Mouse (Mus musculus): Measurements from ENCODE around the gene Tubb2b.
A peak's percentile ranks its signal among the peaks of the same experiment; 100 is the strongest.

The Tubb2b gene

DNA sequence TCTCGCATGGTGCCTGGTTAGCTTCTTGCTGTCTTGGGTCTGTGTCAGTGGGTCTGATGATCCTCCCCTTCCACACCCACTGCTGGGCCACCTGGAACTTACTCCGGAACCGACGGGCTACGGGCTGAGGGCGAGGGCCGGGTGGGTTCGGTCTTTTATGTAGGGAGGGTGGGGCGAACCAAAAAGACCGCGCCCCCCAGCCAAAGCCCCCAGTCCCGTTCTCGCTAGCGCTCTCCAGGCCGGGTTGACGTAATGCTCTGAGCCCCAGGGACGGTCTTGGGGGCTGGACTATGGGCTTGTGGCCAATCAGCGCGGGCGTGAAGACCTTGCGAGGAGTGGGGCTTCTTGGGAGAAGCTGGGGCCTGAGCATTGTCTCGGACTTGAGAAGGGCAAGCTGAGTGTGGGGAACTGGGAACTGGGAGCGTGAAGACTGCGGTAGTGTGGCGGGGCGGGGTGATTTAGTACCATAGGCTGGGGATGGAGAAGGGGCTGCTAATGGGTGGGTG is at the start of gene Tubb2b:
TSS of gene Tubb2b (minus strand) at position 241 of the 506 bp plus-strand sequence.
- DNase-seq (ENCODE audit: low read depth, low spot score): no peak

DNA sequence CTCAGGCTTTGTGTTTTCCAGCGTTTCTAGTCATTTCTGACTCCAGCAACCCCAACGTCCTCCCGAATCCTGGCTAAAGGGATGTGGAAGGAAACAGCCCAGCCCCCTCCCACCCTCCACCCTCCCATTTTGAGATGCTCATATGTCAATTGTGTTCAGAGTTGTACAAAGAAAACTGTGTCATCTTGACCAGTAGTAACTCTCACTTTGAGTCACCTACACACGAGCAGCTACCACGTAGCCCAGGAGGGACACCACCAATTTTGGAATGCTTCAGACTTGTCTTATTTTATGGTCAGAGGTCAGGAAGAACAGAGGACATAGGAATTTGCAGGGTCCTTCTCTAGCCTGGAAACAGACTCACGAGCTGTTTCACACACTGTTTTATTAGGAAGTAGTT is 43.8 kb upstream of the Tubb2b start:
- no peak for DNase-seq (ENCODE audit: low read depth, low spot score)

DNA sequence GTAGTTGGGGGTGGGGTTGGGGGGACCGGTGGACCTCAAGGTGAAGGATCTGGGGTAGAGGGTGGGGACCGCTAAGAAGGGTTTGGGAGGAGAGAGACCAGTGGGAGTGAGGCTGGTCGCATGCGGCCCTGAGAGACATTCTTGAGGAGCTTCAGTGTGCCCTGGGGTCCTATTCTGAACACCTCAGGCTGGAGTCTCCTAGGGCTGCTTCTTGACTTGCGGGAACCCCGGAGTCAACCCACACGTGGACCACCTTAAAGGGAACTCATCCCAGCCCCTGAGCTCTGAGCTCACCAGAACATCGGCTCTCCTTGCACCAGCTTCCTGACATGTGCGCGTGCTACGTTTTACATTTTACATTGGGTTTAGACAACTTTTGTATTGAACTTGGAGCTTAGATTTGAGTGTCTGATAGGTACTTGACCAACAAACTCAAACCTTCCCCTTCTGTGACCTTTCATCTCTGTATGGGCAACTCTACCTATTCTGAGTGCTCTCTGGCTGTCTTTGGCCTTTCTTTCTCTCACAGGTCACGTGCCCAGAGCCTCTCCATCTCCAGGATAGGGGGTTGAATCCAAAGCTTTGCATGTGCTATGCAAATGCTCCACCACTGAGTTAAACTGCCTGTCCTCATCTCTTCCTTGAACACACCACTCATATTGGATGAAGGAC is 33.2 kb upstream of the Tubb2b start:
- DNase-seq (ENCODE audit: low read depth, low spot score): no peak

DNA sequence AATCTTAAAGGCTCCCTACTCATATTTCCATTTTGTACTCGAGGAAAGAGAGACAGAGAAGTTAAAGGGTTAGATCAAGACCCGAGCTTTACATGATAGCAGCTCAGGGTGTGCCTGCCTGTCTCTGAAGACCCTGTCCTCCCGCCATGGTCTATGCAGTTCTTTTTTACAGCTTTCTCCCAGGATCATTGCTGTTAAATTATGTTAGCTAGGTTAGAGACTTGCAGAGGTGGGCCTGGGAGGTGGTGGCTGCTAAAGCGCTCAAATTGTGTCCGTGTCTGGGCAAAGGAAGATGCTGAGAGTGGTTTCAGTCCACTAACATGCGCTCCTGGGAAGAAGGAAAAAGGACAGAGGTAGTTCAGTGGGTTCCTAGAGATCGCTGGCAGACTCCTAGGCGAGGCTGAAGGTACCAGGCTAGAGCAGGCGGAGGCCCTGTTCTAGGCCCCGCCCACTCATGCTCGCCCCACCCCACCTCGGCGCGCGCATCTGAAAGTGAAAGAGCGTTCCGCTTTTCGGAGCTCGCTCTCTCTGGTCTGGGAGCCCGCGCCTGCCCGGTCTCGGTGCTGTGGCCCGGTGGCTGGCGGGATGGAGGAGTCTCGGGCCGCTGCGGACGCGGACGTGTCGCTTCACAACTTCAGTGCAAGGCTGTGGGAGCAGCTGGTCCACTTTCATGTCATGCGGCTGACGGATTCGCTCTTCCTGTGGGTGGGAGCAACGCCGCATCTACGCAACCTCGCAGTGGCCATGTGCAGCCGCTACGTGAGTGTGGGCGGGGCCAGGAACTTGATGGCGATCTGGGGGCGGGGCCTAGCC is 32.4 kb upstream of the Tubb2b start, which contains the start of gene Psmg4:
TSS of gene Psmg4 (plus strand) at position 474 of the 813 bp plus-strand sequence.
- peak; percentile 88 for DNase-seq (ENCODE audit: low read depth, low spot score)

DNA sequence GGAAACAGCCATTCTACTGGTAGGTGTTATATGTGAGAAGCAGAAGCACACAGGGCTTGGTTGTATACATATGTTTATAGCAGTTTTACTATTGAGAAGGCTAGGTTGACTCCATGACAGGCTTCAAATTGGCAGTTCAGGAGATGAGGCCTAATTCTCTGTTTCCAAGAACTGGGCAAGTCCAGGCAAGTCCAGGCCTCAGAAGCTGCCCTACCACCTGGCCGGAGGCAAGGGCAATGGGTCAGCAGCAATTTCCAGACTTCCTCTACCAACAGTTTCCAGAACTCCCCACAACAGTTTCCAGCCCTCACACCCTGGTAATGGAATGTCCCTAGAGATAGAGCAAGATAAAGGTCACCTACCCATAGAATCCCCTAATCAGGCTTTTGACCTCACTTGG is 29.7 kb upstream of the Tubb2b start:
- no peak for DNase-seq (ENCODE audit: low read depth, low spot score)

DNA sequence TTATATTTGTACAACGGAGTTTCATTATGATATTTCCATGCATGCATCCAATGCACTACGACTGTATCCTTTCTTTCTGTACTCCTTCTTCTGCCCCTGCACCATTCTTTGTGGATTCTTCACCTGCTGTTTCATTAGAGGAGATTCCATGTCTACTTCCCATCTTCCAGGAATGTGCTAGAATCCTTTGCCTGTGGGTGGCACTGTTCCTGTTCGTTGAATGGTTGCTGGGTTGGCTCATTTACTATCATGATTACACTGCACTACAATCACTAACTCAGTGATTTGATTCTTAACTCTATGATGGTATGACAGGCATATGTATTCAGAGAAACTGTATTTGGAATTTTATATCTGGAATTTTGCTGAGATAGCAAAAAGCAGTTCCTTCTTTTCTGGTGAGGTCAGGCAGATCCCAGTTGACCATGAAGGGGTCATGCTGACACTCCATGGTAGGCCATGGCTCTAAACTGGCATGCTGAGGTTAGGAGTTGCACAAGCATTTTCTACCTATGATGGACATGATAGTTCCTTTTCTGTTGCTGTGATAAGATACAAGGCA is 27.4 kb upstream of the Tubb2b start:
- DNase-seq (ENCODE audit: low read depth, low spot score): no peak

DNA sequence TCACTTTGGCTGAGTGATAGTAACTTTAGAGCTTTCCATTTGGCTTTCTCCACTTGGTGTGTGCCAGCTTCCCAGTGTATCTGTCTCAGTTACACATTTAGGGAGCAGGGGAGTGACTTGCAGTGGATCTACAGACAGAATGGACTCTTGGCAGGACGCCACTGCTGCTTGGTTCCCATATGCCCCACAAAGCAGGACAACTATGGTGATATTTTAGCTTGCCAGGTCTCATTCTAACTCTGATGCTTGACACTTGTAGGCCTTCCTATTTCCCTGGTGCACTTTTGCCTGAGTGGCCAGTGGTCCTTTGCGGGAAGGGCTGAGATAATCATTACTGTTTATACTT is 26.5 kb upstream of the Tubb2b start:
- DNase-seq (ENCODE audit: low read depth, low spot score): no peak

DNA sequence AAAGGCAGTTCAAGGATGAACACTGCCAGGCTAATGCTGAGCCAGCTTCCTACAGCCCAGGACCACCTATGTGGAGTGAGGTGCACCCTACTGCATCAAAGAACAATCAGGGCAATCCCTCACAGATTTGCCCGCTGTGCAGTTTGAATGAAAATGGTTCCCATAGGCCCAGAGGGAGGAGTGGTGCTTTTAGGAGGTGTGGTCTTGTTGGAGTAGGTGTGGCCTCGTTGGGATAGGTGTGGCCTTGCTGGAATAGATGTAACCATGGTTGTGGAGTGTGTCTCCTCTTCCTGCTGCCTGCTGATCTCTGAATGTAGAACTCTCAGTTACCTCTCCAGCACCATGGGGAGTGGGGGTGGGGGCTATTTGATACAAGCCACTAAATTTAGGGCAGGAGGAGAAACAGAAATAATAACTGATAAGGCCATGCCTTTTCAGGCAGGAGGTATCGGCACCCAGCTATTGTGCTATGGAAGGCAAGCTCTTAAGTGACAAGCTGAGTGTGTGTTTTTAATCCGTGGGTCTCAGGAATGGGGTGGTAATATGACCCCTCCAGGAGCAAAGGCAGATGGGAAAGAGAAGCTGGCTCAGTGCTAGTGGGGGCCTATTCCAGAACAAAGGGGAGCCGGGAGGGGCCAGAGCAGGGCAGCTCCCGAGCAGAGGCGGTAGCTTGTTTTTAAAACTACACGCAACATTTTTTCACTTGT is 26.0 kb upstream of the Tubb2b start:
- peak; percentile 29 for DNase-seq (ENCODE audit: low read depth, low spot score)

DNA sequence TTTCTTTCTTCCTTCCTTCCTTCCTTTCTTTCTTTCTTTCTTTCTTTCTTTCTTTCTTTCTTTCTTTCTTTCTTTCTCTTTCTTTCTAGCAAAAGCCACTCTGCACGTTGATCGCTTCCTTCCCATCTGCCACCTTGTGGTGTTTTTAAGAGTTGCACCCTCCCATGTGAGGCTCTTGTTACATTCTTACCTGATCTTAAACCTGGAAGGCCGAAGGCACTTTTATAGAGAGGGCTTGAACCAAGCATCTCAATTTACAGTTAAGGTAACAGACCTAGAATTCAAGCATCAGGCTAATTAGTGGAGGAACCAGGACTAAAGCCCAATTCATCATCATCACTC is 24.6 kb upstream of the Tubb2b start:
- peak; percentile 31 for DNase-seq (ENCODE audit: low read depth, low spot score)

DNA sequence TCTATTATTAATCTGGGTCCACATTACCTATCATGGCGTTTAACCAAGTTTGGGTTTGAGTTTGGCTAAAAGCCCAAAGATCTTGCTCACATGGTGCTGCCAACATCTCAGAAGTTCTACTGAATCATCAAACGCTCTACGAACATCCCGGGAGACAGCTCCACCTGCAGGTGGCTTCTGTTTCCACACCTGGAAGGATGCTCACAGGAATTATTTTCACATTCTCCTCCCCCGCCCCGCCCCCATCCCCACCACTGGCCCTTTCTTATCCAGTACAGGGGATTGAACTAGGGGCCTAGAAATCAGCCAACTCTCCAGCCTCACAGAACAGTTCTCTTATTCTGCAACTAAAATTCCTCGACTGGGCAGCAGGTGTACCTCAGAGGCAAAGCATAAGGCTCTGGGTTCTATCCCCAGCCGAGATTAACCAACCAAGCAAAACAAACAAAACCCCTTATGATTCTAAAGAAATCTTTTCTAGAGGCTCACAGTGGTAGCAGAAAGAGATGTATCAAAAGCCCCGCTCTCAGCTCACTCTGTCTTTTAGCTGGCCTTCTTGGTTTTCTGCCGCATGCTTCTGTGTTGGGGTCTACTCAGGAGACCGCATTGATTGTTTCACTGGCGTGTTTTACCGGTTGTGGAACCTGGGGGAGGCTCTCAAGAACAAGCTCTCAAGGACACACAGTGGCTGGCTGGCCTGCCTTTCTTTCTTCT is 24.1 kb upstream of the Tubb2b start:
- DNase-seq (ENCODE audit: low read depth, low spot score): peak; percentile 22

DNA sequence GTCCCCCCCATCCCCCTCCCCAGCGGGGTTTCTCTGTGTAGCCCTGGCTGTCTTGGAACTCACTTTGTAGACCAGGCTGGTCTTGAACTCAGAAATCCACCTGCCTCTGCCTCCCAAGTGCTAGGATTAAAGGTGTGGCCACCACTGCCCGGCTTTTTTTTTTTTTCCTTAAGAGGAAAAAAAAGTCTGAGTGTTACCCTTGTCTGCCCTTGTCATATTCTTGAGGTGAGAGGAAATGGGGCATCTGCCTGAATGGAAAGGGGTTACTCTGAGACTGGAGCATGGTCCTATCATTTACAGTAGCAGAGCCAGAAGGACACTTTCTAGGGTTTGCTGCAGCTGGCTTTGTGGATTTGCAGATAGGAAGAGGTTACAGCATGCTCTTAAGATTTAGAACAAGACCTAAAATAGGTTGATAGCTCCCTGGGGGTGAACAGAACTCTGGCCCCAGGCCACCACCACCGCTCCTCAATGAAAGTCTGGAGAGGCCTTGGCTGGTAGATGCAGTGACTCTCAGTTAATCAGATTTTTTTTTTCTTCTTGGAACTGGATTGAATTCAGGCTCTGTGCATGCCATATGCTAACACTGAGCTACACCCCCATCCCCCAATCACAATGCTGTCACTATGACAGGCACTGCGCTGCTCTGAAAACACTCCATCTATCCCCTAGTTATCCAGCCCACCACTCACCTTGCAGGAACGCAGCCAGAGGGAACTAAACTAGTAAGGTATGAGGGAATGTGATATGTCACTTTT is 23.2 kb upstream of the Tubb2b start:
- DNase-seq (ENCODE audit: low read depth, low spot score): no peak

DNA sequence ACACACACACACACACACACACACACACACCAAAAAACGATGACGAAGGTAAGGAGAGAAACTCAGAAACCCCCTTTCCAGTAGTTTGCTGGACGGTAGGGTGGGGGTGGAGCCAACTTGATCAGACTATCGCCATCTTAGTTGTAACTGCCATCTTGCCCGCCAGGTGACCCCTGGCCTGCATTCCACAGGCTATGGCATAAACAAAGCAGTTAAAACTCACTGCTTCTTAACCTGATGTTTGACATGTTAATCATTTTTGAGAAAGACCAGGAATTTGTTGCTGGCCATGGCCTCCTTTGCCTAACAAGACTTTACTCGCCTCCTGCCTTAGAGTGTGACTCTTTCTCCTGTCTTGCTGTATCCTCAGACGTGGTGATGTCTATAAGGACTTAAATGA is 22.4 kb upstream of the Tubb2b start:
- DNase-seq (ENCODE audit: low read depth, low spot score): no peak

DNA sequence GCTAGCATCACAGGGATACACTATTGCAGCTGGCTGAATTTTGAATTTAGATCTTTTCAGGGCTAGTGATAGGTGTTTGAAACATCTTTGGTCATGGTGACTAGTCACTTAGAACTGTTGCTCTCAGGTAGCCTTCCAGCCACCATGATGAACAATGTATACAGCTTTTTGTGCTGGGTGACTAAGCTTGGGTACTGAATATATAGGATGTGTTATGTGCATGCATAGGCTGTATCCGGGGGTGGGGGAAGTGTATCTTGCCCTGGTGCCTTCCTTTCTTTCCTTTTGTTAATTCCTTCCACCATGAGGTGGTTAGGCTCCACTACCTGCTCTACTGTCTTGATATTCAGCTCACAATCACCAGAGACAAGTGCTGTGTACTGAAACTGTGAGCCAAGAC is 21.2 kb upstream of the Tubb2b start:
- DNase-seq (ENCODE audit: low read depth, low spot score): no peak

DNA sequence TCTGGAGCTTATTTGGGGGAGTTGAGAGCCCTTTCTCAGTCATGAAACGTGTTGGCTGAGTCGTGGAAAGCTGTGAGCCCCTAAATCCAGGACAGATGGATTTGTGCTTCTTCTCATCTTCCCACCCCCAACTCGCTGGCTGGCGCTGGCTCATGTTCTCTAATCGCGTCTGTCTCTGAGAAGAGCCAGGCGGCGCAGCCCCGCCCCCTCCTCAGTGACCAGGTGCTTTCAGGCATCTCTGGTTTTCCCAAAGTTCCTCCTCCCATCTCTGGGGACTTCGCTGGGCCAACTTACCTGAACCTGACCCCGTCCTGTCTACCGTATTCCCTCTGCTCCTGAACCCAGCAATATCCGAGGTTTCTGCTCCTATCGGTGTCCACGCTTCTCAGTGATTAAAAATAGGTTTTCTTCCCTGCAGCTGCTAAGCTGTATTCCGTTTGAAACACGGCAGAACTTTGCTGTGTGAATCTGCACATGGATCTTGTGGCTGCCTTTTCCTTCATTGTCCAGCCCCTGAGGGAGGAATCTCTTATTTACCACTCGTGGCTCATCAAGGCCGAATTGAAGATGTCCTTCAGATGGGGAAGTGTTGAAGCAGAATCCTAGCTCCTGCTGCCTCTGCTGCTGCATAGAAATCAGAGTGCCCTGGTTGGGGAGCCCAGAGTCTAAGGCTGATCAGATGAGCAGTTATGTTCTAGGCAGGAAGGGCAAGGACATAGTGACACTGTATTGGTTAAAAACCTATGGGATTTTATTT is 20.2 kb upstream of the Tubb2b start:
- no peak for DNase-seq (ENCODE audit: low read depth, low spot score)

DNA sequence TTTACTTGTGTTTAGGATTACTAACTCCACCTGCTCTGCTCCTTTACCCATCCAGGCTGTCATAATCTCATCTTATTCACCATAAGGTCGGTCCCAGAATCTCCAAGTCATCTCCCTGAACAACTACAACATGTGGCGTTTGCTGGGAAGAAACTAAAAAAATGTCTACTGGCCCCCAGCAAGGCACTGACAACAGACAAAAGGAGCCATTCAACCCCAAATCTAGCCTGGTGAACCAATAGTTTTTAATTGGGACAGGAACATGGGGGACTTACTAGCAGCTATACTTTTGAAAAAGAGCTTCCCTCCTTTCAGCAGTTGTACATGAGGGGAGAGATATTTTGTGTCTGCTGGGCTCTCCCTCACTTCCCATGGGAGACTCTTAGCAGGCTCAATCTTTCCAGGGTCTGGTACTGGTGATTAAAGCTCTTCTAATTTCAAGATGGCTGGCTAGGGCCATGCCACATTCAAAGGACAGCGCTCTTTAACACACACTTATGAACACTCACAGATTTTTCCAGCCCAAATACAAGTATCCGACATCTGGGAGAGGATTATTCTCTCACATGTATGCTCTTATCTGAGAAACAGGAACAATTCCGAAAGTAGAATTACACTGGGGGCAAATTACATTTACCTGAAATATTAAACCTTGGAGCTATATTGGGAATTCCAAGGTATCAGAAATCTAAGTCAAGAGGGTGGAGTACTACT is 19.4 kb upstream of the Tubb2b start:
- no peak for DNase-seq (ENCODE audit: low read depth, low spot score)

DNA sequence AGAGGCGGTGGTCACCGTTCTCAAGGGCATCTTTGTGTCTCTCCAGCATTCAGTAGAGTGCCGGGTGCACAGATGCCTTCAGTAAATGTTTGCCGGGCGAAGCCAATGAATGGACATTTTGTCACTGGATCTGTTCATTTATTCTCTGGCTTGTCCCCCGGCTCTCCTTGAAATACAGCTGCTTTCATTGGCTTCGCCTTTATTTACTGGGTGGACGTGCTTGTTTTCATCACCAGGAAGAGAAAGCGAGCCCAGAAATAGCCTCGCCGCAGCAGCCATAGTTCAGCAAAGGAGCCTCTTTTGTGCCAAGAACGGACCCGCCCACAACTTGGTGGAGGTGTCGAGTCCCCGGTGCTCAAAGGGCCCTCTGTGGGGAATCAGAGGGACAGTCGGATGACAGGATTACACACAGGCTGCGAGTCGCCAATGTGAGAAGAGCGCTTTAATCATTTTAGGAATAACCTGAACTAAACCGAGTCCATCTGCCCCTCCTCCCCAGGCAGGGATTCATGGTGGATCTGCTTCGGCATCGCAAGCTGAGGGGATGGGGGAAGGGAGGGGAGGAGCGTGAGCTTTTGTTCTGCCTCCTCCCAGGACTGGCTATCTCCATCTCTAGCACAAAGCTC is 18.6 kb upstream of the Tubb2b start:
- no peak for DNase-seq (ENCODE audit: low read depth, low spot score)

DNA sequence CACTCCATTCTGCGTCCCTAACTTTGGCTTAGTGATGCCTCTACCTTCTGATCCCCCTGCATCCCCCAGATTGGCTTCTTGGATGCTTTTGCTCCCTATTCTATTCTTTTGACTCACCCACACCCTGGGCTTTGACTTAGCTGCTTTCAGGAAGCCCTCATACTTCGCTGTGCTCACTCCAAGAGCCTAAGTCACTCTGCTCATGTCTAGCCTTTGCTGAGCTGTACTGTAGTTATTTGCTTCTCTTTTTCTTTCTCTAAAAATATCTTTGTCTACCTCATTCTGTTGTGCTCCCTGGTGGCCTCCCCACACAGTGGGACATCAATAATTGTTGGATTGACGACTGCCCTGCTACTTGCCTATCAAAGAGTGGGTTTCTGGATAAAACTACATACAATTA is 17.9 kb upstream of the Tubb2b start:
- no peak for DNase-seq (ENCODE audit: low read depth, low spot score)

DNA sequence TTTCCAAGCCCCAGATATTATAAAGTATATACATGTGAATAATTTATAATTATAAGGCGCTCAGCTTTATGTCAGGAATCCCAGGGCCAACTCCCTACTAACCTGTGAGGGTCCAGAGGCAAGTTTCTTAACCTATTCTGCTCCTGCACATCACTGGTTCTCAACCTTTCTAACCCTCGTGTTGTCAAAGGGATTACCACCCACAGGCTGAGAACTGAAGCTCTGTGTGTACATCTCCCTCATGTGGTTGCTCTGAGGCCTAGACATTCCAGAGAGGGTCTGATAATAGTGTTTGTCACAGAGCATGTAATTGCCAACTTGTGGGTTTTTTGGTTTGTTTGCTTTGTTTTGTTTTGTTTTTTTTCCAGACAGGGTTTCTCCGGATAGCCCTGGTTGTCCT is 16.6 kb upstream of the Tubb2b start:
- no peak for DNase-seq (ENCODE audit: low read depth, low spot score)

DNA sequence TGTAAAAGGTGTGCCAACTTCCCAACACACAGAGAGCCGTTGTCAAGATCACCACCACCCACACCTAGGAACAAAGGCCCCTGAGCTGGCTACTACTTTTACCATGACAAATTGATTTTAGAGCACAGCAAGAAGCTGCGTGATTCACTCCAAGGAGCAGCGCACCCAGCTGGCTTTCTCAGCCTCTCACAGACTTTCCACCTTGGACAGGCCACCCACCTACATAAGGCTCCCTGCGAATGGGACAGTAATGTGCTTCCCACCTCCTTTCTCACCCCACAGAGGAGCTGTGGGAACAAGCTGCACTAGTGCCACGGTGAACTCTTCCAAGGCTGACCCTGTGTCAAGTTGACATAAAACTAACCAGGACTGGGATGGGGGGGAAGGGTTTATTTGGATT is 13.1 kb upstream of the Tubb2b start:
- no peak for DNase-seq (ENCODE audit: low read depth, low spot score)

All from c-Kit-negative CD71-positive TER-119-positive erythroid progenitor cells, embryonic 14.5 days (primary cell).